Mouse (Mus musculus) thymus, postnatal 0 days (tissue): ENCODE results near the gene Rnf126. TPM values are rescaled to one million over a fixed set of nuclear protein-coding genes. Genes with fewer than 3 reads are reported as not detected.
A peak's percentile ranks its signal among the peaks of the same experiment; 100 is the strongest.

Source experiments
- DNase-seq: peaks from one replicate; pipeline ENCODE4 v3.0.0-alpha.2; 2015; ENCODE audit warnings: low spot score
- polyA plus RNA-seq: library from polyadenylated mRNA; unstranded; fragments of >200 nt; fragmentation: Nextera tagmentation; extraction: Ambion mirVana; gene quantifications from 2 replicates; pipeline ENCODE4 v1.2.1, GENCODE M21; 2015

Rnf126 gene
- polyA plus RNA-seq, result 74.1 and 80.0 TPM in 2 replicates

DNA sequence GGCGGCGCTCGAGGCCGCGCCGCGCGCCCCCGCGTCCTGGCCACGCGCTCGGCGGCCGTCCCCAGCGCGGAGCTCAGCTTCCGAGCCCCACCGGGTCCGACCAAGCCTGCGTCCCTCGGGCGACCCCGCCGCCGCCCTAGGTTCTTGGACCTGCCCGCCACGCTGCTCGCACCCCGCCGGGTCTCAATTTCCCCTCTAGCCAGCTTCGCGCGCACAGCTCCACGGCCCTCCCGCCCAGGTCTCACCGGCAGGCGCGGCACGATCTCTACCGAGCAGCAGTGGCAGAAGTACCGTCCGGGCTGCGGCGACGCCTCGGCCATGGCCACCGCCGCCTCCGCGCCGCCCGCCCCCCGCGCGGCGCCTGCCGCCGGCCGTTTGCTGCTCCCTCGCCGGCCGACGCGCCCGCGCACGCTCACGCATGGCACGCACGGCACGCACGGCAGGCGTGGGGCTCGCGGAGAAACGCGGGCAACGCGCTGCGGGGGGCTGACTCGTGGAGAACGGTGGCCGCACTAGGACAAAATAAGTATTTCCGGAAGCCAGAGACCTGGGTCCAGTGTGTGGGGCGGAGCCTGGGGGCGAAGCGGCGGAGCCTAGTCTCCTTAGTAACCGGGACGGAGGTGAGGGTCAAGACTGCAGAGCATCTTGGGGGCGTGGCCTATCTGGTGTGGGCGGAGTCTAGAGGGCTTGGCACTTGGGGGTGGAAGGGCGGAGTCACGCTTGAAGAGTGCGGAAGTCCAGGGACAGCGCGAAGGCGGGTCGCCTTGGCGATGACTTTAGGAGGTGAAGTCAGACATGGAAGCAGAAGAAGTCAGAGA lies at the start of gene Rnf126:
Gene Rnf126, minus strand, starts transcription at position 445 of the 818 bp plus-strand sequence.
- peak; percentile 96 for DNase-seq

DNA sequence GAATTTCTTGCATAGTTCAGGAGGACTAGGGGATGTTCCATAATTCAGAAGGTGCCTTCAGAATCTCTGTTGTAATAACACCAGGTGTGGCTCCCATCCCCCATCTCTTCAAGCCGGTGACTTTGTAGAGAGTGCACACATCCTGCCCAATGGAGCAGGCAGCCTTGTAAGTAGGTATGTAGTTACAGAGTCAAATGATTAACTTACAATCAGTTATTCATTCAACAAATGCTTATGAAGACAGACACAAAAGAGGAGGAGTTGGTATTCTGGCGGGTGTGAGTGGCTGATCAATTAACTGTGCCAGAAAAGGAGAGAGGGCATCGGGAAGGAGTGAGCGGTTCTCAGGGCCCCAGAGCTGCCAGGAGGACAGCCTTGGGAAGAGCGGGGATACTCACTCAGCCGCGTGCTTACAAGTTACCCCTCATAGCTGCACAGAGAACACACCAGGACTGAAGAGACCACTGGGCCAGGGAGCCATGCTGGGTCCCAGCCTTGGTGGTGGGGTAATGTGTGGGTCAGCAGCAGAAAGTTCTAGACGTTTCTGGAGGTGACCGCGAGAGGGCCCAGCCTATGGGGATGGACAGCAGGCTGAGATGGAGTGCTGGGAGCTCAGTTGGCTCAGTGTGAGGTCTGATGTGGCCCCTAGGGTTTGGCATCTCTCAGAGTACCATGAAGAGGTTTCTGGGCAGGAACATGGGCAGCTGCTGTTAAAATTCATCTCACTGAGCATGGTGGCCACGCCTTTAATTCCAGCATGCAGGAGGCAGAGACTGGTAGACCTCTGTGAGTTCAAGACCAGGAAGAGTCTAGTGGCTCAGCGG lies 49.1 kb upstream of the Rnf126 start:
- DNase-seq, result peak; percentile 53

DNA sequence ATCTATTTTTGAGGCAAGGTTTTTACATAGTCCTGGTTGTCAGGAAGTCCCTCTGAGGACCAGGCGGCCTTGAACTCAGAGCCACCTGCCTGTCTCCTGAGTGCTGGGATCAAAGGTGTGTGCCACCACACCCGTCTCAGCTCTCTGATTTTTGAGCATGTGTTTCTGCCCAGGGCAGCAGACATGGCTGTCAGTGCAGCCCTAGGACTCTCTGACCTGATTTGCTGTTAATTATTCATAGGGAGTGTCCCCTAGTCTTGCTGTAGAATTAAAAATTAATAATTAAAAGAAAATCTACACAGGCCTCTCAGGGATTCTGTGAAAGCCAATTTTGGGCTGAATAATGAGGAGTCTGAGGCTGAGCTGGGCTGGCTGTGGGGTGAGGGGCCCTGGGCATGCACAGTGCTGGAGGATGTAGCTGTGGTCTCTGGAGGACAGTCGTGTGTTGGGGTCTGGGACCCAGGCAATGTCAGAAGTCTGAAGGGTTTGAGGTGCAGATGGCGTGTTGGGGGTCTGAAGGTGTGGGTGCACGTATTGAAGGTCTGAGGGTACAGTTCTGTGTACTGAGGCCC lies 47.6 kb upstream of the Rnf126 start:
- no peak for DNase-seq

DNA sequence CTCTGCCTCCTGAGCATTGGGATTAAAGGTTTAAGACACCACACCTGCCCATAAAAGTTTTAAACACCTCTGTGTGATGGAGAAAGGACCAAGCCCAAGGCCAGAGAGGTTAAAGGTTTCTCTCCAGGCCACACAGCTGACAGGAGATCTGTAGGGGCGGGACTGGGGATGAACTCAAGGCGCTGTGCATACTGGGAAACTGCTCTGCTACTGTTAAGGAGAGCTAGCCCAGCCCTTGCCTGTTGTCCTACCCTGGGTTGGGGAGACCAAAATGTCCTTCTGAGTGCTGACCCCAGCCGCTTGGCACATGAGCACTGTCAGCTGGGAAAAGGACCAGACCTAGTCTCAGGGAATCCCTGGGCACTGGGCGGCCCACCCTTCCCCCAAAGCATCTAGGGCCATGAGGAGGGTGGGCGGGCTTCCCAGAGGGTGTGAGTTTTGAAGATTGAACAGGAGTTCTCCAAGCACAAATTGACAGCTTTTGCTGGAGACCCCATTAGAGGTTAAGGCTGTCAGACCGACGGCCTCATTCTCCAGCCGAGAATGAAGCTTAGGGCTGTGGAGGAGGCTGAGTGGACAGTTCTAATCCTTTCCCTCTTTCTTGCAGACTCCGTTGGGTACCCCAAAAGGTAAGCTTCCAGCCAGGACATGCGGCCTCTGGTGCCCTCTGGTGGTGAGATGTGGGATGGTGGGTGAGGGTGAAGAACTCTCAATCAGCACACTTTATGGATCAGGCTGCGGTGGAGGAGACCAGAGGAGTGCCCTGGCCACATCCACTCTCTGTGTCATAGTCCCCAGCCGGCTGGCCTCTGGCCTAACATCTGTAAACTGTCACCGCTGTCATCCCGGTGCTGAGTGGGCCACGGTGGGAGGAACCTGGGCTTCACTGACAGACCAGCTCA lies 45.2 kb upstream of the Rnf126 start:
- DNase-seq, result peak; percentile 85

DNA sequence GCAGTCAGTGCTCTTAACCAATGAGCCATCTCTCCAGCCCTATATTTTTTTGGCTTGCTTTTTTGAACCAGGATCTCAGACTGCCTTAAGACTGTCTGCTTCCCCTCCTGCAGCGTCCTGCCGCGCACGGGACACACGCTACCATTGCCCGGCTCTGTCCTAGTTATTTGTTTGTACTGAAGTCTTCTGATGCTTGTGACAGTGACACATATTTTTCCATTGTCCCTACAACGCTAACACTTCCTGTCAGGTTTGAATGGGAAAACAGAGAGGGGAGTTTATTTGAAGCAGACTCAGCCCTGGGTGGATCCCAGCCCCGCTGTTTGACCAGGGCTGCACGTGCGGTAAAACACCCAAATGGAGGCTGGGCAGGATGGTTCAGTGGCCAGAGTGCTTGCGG lies 42.0 kb upstream of the Rnf126 start:
- no peak for DNase-seq

DNA sequence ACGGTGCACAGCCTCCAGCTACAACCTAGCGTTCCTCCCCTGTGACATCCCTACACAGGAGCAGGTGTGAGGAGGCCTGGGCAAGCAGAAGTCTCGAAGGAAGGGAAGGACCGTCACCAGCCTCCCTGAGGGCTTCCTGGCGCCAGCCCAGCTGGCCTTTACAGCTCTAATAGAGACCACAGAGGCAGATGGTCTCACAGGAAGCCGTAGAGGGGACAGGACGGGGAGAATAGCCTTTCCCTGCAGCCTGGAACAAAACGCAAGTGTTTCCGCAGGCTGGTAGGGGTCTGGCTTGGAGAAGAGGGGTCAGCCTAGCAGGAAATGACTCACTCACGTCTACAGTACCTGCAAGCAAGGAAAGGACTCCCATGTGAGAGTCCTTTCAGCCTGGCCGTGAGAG lies 41.1 kb upstream of the Rnf126 start:
- DNase-seq, result no peak

DNA sequence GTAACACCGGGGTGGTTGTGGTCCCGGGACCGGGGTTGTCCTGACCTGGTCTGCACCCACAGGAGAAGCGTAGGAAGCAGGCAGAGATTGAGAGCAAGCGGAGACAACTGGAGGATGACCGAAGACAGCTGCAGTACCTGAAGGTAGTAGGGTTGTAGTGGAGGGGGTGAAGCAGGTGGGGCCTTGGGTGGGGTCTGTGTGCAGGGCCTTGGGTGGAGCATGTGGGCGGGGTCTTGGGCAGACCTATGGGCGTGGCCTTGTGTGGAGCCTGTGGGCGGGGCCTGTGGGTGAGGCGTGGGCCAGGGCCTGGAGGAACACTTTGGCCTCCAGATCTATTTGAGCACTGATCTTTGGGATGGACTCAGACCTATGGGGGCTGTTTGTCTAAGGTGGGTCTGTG lies 40.2 kb upstream of the Rnf126 start:
- no peak for DNase-seq

DNA sequence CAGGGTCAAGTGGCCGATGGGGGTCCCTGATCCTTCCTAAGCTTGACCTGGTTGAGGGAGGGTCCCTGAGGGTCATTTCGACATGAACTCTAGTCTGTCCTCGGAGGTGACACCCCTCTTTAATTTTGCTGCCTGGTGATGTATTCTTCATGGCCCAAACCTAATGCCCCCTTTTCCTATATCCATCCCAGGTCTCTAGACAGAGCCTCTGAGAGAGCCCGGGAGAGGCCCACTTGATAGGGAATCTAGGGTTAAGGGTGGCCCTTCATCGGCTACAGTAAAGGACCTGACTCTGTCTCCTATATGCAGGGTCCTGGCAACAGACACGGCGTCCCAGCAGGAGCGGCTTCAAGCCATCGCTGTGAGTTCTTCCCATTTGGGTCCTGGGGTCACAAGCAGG lies 39.6 kb upstream of the Rnf126 start:
- DNase-seq, result no peak

DNA sequence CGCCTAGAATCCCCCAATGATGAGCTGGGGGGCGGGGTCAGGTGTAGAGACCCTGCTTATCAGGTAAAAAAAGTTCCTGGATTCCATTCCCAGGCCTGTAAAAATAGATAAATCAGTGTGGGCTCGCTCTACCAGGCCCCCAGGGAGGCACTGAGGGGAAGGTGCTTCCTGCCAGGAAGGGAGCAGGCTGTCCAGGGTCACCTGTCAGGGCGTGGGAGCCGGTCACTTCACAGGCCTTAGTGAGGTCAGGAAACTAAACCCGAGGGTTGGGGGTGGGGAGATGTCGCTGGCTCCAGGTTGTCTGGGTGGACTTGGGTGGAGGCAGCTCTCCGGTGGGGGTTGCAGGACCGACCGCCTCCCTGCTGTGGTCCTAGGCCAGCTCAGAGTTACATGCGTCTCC lies 38.9 kb upstream of the Rnf126 start:
- no peak for DNase-seq

DNA sequence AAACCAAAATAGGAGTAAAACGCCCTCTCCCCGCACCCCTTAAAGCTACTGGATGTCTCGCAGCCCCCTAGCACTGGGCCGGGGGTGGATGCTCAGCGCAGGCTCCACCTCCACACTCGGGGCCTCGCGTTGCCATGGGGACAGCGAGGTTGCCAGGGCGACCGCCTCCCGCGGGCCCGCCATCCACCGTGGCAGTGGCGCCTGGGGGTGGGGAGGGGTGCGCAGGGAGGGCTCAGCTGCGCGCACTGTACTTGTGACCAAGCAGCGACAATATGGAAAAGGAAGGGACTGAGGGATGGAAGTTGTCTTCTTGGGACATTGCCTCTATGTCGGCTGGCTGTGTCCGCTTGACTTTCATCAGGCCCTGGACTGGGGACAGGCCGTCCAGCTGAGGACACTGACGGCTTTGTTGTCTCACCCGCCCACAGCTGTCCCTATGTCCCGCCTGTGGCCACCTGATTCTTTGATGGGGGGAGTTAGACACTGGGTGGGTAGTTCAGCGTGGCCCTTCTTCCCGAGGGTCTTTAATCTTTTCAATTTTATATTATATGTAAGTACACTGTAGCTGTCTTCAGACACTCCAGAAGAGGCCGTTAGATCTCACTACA lies 37.1 kb upstream of the Rnf126 start:
- no peak for DNase-seq

DNA sequence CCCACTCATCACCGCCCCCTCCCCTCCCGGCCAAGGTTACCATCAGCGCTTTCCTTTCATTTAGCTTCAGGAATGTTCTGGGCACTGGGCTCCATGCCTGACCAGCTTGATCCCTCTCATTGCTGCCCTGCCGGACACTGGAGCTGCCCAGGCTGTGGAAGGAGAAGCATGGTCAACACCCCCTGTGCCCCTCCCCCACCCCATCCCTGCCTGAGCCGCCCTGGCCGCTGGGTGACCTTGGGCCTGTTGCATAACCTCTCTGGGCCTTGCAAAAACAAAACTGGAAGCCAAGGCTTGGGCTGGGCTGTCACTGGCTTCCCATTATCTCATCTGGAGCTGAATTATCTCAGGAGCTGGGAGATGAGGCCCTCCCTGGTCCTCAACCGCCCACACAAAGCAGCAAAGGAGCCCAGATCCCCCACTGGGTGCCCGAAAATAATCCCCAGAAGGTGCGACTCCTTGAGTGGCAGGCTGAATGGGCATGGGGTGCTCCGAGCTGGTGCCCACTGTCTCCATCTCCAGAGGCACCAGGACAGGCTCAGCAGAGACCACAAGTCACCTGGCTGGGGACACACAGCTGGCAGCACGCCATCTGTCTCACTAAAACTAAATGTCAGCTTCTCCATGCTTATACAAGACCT lies 35.7 kb upstream of the Rnf126 start:
- no peak for DNase-seq

DNA sequence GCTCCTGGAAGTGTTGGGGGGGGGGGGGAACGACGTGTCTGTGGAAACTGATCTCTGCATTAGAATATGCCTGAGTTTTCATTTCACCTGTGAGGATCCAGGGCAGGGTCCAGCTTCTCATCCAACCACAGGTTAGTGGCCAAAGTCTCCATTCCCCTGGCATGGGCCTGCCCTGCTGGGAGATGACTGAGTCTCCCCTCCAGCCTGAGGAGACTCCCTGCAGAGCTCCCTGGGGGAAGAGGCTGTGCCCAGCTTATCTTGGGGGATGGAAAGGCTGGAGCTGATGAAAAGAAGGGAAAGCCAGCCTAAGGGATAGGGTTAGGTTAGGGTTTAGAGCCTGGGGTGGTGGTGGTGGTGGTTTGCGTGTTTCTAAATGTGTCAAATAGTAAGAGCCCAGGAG lies 35.1 kb upstream of the Rnf126 start:
- no peak for DNase-seq

DNA sequence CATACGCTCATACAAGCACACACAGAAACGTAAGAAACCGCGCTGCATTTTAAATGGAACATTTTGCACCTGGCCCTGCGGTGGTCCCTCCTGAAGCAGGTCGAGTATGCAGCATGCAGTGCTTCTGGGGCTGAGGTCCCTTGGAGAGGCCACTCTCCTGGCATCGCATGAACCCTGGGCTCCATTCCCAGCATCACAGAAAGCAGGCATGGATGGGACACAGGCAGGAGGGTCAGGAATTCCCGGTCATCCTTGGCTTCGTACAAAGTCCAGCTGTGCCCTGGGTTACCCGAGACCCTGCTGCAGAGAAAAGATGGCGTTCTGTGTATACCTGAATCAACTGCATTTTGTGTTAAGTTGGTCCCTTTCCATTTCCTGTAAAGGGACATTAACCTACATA lies 33.8 kb upstream of the Rnf126 start:
- DNase-seq, result no peak

DNA sequence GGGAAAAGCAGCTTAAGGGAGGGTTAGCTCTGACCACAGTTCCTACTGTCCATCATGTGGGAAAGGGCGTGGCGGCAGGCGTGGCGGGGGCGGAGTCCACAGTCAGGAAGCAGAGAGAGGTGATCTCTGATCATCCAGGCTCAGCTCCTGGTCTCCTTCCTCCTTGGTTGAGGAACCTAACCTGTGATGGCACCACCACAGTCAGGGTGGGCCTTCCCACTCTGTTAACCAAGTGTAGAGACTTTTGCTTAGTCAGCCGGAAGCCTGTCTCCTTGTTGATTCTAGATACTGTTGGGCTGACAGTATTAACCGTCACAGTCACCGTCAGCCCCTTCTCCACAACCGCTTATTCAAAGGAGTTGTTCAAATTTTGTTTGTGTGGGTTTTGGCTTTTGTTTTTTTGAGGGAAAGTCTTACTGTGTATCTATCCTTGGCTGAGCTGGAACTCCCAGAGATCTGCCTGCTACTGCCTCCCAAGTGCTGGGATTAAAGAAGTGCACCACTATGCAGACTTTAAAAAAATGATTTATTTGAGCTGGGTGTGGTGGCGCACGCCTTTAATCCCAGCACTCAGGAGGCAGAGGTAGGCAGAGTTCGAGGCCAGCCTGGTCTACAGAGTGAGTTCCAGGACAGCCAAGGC lies 31.7 kb upstream of the Rnf126 start:
- peak; percentile 54 for DNase-seq

DNA sequence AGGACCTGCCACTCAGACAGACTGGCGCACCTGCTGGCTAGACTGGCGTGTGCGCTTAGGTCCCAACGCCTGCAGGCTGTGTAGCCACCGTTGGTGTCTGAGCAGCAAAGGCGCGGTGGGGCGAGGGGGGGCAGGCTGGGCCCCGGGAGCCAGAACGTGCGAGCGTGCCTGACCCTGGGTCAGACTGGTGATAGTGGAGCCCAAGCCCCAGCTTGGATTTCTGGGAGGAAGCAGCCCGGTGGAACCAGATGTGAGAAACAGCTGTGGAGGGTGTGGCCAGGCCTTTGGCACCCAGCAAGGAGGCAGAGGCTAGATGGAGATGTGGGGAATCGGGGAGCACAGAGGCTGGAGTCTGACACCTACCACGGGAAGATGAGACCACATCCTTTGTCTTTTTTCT lies 30.6 kb upstream of the Rnf126 start:
- DNase-seq, result peak; percentile 52

DNA sequence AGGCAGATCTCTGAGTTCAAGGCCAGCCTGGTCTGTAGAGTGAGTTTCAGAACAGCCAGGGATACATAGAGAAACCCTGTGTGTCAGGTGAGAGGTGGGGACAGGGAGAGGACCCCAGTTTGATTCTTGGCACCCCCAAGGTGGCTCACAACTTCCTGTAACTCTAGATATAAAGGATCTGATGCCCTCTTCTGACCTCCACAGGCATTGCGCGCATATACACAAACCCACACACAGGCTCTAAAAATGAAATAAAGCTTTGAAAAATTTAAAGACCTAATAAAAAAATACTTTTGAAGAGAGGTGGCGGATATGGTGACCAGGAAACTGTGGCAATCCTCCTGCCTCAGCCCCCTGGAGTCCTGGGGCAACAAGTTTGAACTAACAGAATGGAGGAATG lies 29.2 kb upstream of the Rnf126 start:
- no peak for DNase-seq

DNA sequence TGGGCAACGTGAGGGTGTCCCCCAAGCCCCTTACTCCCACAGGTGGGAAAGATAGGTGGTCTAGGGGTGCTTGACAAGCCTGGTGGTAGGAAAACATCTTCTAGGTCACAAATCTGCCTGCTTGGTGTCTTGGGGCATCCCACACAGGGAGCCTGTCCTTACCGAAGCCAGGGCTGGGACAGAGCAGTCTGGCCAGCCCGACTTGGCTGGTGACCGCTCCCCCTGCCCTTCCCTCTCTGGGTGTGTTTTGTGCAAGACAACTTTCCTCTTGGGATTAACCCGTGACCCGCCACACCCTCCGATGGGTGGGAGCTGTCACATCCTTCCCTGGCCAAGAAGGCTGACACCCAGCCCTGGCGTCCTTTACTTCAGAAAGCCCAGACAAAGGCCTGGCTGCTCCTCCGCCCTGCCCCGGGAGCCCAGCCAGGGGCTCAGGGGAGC lies 27.8 kb upstream of the Rnf126 start:
- no peak for DNase-seq

DNA sequence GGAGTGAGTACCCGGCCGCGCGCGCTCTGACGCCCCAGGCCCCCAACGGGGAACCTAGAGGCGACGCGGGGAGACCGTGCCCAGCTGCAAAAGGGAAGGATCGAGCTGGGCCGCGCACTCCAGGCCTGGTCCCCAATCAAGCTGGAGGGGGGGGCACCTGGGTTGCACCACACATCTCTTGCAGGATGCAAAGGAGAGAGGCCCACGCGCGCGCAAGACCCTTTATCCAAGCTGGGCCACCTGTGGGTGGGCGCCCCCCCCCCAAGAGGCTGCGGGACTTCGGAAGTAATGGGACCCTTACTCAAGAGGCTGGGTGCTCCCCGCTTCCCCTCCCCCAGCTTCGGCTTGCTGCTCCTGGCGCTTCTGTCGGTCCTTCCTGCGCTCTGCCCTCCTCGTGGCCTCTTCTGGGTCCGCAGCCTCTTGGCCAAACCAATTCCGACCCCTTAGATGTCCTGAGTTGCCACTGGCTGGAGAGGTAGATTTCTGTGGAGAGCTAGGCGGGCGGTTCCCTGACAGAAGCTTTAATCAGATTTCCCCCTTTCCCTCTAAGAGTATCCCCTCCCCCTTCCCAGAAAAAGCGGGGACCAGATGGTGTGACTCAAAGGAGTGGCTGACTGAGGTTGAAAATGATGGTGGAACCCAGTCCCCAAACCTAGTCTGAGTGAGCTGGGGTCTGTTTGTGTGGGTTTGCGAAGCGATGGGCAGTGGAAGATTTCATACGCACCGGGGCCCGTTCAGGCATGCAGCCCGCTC lies 27.2 kb upstream of the Rnf126 start:
- DNase-seq, result no peak
